Mouse (Mus musculus) midbrain, embryonic 14.5 days (tissue): ENCODE results near the gene Akap1. TPM values are rescaled to one million over a fixed set of nuclear protein-coding genes. Genes with fewer than 3 reads are reported as not detected.

Source experiments
- ATAC-seq: fragments of 200-750 bp; cut with Nextera tagmentation; 2 replicates; pipeline ENCODE4 v1.8.0; 2017; ENCODE audit warnings: moderate number of reproducible peaks, moderate library complexity; ENCODE audit not compliant: low FRiP score, low TSS enrichment
- DNase-seq: peaks from one replicate; pipeline ENCODE4 v3.0.0-alpha.2; 2015
- H3K27ac ChIP-seq: fragments of 300-500 bp; sonication (generic); replicated peaks from 2 replicates; pipeline ENCODE4 v1.5.1; 2014; ENCODE audit warnings: mild to moderate bottlenecking, low read depth, low read length, moderate library complexity
- H3K27me3 ChIP-seq: fragments of 300-500 bp; sonication (generic); 2 replicates; pipeline ENCODE4 v1.6.1; 2014; ENCODE audit warnings: low read length, control low read depth, mixed read lengths; ENCODE audit not compliant: control insufficient read depth, insufficient read depth
- H3K36me3 ChIP-seq: fragments of 300-500 bp; sonication (generic); 2 replicates; pipeline ENCODE4 v1.6.1; 2014; ENCODE audit warnings: low read length, control low read depth; ENCODE audit not compliant: control insufficient read depth, insufficient read depth
- H3K4me1 ChIP-seq: fragments of 300-500 bp; sonication (generic); 2 replicates; pipeline ENCODE4 v1.6.1; 2014; ENCODE audit warnings: mild to moderate bottlenecking, antibody characterized with exemption, low read length, control low read depth; ENCODE audit not compliant: control insufficient read depth, insufficient read depth
- H3K4me2 ChIP-seq: fragments of 300-500 bp; sonication (generic); 2 replicates; pipeline ENCODE4 v1.6.1; 2014; ENCODE audit warnings: mild to moderate bottlenecking, low read length, moderate library complexity
- H3K4me3 ChIP-seq: fragments of 300-500 bp; sonication (generic); replicated peaks from 2 replicates; pipeline ENCODE4 v1.5.1; 2014; ENCODE audit warnings: low read depth, low read length
- H3K9ac ChIP-seq: fragments of 300-500 bp; sonication (generic); replicated peaks from 2 replicates; pipeline ENCODE4 v1.6.1; 2014; ENCODE audit warnings: mild to moderate bottlenecking, low read length, moderate library complexity
- H3K9me3 ChIP-seq: fragments of 300-500 bp; sonication (generic); 2 replicates; pipeline ENCODE4 v1.6.1; 2016; ENCODE audit warnings: low read length, control low read depth, mixed read lengths; ENCODE audit not compliant: control insufficient read depth
- WGBS: fragments of 180-500 bp; shearing (Covaris S2); extraction: QIAGEN DNeasy Blood & Tissue Kit; methylation state at CpG from one replicate; pipeline ENCODE4 v1.1.7; 2014; 5-methylcytosine and 5-hydroxymethylcytosine counted together
- polyA plus RNA-seq: library from polyadenylated mRNA; unstranded; fragments of >200 nt; fragmentation: Nextera tagmentation; extraction: Ambion mirVana; gene quantifications from 2 replicates; pipeline ENCODE4 v1.2.1, GENCODE M21; 2014

Gene Akap1
- polyA plus RNA-seq, 1 experiment from 2014 or later = 29.0 TPM

DNA sequence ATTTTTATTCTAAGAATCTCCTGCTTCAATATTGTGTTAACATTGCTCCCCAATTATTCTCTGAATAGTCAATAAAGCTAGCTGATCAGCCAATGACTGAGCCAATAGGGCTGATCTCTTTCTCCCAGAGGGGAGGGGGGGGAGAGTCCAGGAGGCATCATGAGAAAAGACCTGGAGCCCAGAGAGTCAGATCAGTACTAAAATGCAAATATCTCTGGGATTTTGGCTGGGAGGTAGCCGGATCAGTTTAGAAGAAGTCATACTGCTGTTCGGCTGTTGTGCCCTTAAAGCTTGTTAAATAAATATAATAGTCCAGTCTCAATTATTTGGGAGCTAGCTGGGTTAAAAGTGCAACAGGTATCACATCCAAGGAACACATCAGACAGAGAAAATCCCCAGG is 10.8 kb downstream of the Akap1 start:
- Histone ChIP-seq H3K4me3 (no peak overlapping the region), H3K4me1 (peaks cover 4% of the 10 kb centered on the region), H3K9ac (no peak overlapping the region), H3K9me3 (no peaks in the 10 kb centered on the region), H3K27me3 (no peaks in the 10 kb centered on the region), H3K36me3 (no peaks in the 10 kb centered on the region), H3K27ac (no peak overlapping the region), H3K4me2 (no peak overlapping the region)
- DNase-seq = no peak
- WGBS = 90% methylated on average over 2 of the region's 2 CpGs
- no peak for ATAC-seq

DNA sequence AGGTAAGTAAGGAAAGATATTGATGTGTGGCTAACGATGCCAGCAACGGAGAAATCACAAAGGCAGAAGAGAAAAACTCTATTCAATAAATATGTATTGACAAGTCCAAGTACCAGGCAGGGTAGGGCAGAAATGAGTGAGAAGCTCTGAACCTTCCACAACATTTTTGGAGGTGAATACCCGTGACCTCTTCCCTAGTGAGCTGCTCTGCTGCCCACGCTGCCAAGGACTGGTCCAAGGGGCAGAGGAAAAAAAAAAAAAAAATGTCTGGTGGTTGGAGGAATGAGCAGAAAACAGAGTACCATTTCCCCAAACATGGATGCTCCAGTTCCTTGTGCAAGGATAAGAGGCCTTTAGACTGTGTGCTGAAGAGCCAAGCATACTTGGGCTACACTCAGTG is 11.6 kb downstream of the Akap1 start:
- Histone ChIP-seq H3K36me3 (no peaks in the 10 kb centered on the region), H3K9me3 (no peaks in the 10 kb centered on the region), H3K9ac (no peak overlapping the region), H3K4me2 (no peak overlapping the region), H3K27ac (no peak overlapping the region), H3K4me3 (no peak overlapping the region), H3K27me3 (no peaks in the 10 kb centered on the region), H3K4me1 (peaks cover 8% of the 10 kb centered on the region)
- DNase-seq = no peak
- WGBS = 94% methylated on average over 4 of the region's 4 CpGs
- no peak for ATAC-seq

DNA sequence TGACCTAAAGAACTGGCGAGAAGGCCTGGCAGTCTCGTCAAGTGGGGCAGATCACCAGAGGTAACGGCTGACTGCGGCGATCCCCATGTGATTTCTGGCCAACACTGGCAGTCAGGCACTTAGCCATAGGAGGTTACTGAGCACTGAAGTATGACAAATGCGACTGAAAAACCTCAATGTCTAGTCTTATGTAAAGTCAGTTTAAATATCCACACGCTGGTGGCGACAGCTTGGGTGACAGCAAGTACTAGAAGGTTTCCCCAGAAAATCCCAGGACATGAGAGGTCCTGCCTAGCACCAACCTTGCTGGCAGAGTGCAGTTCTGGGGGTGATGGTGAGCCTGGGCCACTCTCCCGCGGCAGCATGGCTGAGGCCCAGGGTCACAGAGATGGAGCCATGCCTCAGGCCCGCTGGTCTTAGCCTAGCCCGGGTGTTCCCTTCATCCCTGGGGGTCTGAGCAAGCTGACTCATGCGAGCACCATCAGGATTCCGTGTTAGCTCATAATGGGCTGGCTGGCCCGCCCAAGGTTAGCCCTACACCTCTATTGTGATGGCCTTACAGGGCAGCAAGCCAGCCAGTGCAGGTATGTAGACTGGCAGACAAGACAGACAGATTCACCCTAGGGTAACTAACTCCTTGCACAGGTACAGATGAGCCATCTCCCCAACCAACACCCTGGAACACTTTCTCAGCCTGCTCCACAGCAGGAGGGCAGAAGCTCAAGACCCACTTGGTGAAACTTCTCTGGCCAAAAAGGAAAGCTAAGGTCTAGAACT is 13.1 kb downstream of the Akap1 start:
- Histone ChIP-seq H3K9ac (no peak overlapping the region), H3K27ac (no peak overlapping the region), H3K36me3 (no peaks in the 10 kb centered on the region), H3K4me2 (no peak overlapping the region), H3K27me3 (no peaks in the 10 kb centered on the region), H3K9me3 (no peaks in the 10 kb centered on the region), H3K4me1 (peaks cover 8% of the 10 kb centered on the region), H3K4me3 (no peak overlapping the region)
- DNase-seq (no peak), ATAC-seq (no peak)
- 84% methylated on average over 15 of the region's 15 CpGs for whole genome bisulfite sequencing

DNA sequence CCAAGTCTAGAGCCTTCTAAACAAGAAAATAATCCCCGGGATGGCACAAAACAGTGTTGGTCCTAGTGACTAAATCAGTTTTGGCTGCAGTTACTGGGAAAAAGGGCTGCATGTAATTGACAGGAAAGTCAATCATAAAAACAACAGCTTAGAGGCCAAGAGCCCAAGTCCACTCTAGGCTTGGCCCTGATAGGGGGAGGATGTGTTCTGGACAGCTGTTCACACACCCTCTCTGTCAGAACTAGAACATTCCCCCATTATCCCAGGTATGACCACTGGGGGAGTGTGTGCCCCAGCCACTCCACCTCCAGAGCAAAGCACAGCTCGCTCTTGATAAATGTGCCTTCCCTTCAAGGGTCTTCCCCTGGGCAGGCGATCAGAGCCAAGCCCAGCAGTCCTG is 14.7 kb downstream of the Akap1 start:
- H3K4me2 ChIP-seq = no peak overlapping the region
- H3K4me3 ChIP-seq = no peak overlapping the region
- H3K36me3 ChIP-seq = peaks cover 9% of the 10 kb centered on the region
- H3K27ac ChIP-seq = no peak overlapping the region
- WGBS = 82% methylated on average over 3 of the region's 3 CpGs
- no peak for ATAC-seq
- H3K9me3 ChIP-seq = no peaks in the 10 kb centered on the region
- no peaks in the 10 kb centered on the region for H3K27me3 ChIP-seq
- H3K9ac ChIP-seq = no peak overlapping the region
- no peak for DNase-seq
- H3K4me1 ChIP-seq = peaks cover 8% of the 10 kb centered on the region

DNA sequence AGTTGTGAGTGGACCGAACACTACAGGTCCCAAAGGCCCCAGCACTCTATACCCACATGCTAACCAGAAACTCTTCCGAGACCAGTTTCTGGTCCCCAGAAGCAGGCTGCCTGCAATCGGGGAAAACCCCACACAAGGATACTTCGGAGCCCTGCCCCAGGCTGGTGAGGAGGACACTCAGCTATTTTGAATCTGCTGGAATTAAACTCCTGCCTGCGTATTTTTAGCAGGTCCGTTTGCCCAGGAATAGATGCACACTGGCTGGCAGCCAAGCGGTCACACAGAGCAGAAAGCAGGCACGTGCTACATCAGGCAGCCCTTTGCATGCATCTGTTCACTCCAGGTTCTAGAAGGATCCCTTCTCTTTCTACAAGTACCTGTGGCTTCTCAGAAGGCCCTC is 15.1 kb downstream of the Akap1 start:
- no peak overlapping the region for H3K9ac ChIP-seq
- H3K4me1 ChIP-seq = peaks cover 8% of the 10 kb centered on the region
- H3K27me3 ChIP-seq = no peaks in the 10 kb centered on the region
- H3K4me3 ChIP-seq = no peak overlapping the region
- H3K9me3 ChIP-seq = no peaks in the 10 kb centered on the region
- no peak for ATAC-seq
- H3K36me3 ChIP-seq = peaks cover 13% of the 10 kb centered on the region
- H3K27ac ChIP-seq = no peak overlapping the region
- DNase-seq = peak; percentile 52
- WGBS = 64% methylated on average over 8 of the region's 8 CpGs
- no peak overlapping the region for H3K4me2 ChIP-seq

DNA sequence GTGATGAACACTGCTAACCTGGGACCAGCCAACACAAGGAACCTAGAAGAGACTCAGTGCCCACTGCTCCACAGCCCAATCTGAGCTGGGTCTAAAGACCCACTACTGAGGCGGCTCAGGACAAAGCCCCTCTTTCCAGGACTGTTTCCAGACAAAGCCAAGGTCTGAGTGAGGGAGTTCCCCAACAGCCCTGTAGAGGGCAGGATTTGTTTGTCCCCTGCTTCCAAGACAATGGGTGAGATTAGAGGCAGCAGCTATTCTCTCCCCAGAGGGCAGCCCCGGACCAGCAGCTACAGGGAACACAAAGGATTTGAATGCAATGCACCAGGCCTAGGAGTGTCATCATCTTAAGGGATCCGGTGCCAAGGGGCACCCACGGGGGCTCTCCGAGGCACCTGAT is 15.8 kb downstream of the Akap1 start:
- peaks cover 20% of the 10 kb centered on the region for H3K36me3 ChIP-seq
- H3K4me3 ChIP-seq = no peak overlapping the region
- peaks cover 8% of the 10 kb centered on the region for H3K4me1 ChIP-seq
- H3K27me3 ChIP-seq = no peaks in the 10 kb centered on the region
- 0 out of 2 replicates have a peak overlapping the region, but pooled peaks have one; percentile 13 for H3K27ac ChIP-seq
- WGBS = 18% methylated on average over 5 of the region's 5 CpGs
- ATAC-seq (no peak), DNase-seq (peak; percentile 76)
- no peaks in the 10 kb centered on the region for H3K9me3 ChIP-seq
- H3K4me2 ChIP-seq = no peak overlapping the region
- H3K9ac ChIP-seq = no peak overlapping the region

DNA sequence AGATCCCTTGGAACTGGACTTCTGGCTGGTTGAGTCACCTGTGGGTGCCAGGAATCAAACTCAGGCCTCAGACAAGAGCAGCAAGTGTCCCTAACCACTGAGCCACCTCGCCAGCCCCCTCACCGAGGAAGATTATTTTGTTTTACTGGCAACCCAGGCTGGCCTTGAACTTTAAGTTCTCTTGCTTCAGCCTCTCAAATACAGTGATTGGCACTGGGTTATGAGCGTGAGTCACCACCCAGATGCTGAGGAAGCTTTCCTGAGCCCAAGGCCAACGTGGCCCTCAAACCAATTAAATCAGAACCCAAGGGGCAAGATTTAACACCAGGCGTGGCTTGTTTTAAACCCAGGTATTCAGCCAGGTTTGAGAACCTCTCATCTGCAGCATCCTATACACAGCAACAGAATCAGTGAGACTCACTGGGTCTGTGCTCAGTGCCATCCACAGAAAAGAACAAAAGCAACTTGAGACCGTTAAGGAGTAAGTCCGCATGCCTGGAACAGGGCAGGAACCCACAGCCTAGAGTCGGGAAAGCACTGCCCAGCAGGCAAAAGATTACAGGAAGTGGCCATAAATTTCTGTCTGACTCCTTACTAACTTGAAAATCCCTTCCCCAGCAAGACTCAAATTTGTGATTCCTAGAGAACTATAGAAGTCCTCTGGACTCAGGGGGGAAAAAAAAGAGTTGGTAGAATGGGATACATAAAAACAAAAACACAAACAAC is 16.9 kb downstream of the Akap1 start:
- no peak for ATAC-seq
- Histone ChIP-seq H3K4me2 (no peak overlapping the region), H3K4me1 (peaks cover 8% of the 10 kb centered on the region), H3K27me3 (no peaks in the 10 kb centered on the region), H3K9me3 (no peaks in the 10 kb centered on the region), H3K27ac (no peak overlapping the region), H3K36me3 (peaks cover 25% of the 10 kb centered on the region), H3K4me3 (no peak overlapping the region), H3K9ac (no peak overlapping the region)
- DNase-seq = no peak
- 93% methylated on average over 8 of the region's 8 CpGs for WGBS

DNA sequence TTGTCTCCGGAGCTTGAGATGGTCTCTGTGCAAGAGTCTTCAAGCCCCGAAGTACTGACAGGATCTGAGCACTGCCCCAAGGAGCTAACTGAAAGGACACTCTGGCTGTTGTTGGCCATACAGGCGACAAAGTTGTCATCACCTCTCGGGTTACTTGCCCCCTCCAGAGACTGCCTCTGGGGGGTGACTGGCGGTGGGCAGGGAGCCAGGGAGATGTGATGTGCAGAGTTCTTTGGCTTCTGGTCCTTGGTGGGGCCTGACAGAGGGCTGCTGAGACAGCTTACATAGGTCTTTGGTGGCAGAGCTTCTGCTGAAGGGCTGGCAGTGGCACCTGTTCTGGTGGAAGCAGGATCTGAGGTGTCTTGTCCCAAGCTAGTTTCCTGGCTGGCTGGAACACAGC is 20.0 kb downstream of the Akap1 start:
- WGBS = 90% methylated on average over 5 of the region's 5 CpGs
- ATAC-seq (no peak), DNase-seq (no peak)
- H3K4me3 ChIP-seq = no peak overlapping the region
- no peak overlapping the region for H3K27ac ChIP-seq
- peaks cover 8% of the 10 kb centered on the region for H3K4me1 ChIP-seq
- H3K9ac ChIP-seq = no peak overlapping the region
- no peak overlapping the region for H3K4me2 ChIP-seq
- no peaks in the 10 kb centered on the region for H3K27me3 ChIP-seq
- peaks cover 31% of the 10 kb centered on the region for H3K36me3 ChIP-seq
- H3K9me3 ChIP-seq = no peaks in the 10 kb centered on the region

DNA sequence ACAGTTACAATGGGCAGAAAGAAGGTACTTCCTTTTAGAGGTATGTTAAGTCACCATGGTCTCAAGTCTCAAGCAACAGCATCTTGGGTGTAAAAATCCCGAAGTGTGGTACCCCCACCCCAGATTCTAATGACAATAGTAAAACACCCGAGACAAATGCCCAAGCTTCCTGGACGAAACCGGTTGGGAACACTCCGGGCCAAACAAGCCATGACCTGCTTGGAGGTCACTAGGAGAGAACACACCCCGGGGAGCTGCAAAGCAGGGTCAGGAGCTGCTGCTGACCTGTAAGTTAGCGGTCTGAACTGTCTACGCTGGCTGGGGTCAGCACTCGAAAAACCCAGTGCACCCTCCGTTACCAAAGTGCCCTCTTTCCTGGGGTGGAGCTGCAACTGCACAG is 21.1 kb downstream of the Akap1 start:
- Histone ChIP-seq H3K4me3 (no peak overlapping the region), H3K4me1 (0 out of 2 replicates have a peak, but pooled peaks cover 1% of the 10 kb centered on the region), H3K4me2 (no peak overlapping the region), H3K27me3 (no peaks in the 10 kb centered on the region), H3K27ac (no peak overlapping the region), H3K9me3 (no peaks in the 10 kb centered on the region), H3K9ac (no peak overlapping the region), H3K36me3 (peaks cover 41% of the 10 kb centered on the region)
- 96% methylated on average over 10 of the region's 10 CpGs for WGBS
- DNase-seq (no peak), ATAC-seq (no peak)
